Mouse (Mus musculus) intestine, embryonic 14.5 days (tissue): ENCODE data around the gene Dnah2. TPM values are rescaled to one million over a fixed set of nuclear protein-coding genes. Genes with fewer than 3 reads are reported as not detected.

Experiments
- ATAC-seq: fragments of 200-750 bp; cut with Nextera tagmentation; replicated peaks from 2 replicates; pipeline ENCODE4 v1.8.0; 2017; ENCODE audit warnings: low read depth, moderate number of reproducible peaks, moderate TSS enrichment, moderate library complexity; ENCODE audit not compliant: low FRiP score, low TSS enrichment
- DNase-seq: peaks from one replicate; pipeline ENCODE4 v3.0.0-alpha.2; 2018; ENCODE audit warnings: low spot score
- H3K27ac ChIP-seq: fragments of 300-500 bp; sonication (generic); 2 replicates; pipeline ENCODE4 v1.5.1; 2014; ENCODE audit warnings: low read depth, mild to moderate bottlenecking, control low read depth
- H3K27me3 ChIP-seq: fragments of 300-500 bp; sonication (generic); replicated peaks from 2 replicates; pipeline ENCODE4 v1.6.1; 2014; ENCODE audit warnings: low read length, control low read depth; ENCODE audit not compliant: control insufficient read depth, insufficient read depth
- H3K36me3 ChIP-seq: fragments of 300-500 bp; sonication (generic); 2 replicates; pipeline ENCODE4 v1.6.1; 2014; ENCODE audit warnings: low read length, control low read depth; ENCODE audit not compliant: control insufficient read depth, insufficient read depth
- H3K4me1 ChIP-seq: fragments of 300-500 bp; sonication (generic); replicated peaks from 2 replicates; pipeline ENCODE4 v1.6.1; 2014; ENCODE audit warnings: low read length, control low read depth, mixed read lengths; ENCODE audit not compliant: control insufficient read depth, insufficient read depth
- H3K4me2 ChIP-seq: fragments of 300-500 bp; sonication (generic); 2 replicates; pipeline ENCODE4 v1.6.1; 2014; ENCODE audit warnings: low read length
- H3K4me3 ChIP-seq: fragments of 300-500 bp; sonication (generic); 2 replicates; pipeline ENCODE4 v1.5.1; 2014; ENCODE audit warnings: low read depth, low read length, control low read depth, mixed read lengths
- H3K9ac ChIP-seq: fragments of 300-500 bp; sonication (generic); 2 replicates; pipeline ENCODE4 v1.6.1; 2014; ENCODE audit warnings: mild to moderate bottlenecking, low read length
- H3K9me3 ChIP-seq: fragments of 300-500 bp; sonication (generic); 2 replicates; pipeline ENCODE4 v1.6.1; 2016; ENCODE audit warnings: low read length, control low read depth; ENCODE audit not compliant: control insufficient read depth
- WGBS: fragments of 180-500 bp; shearing (Covaris S2); extraction: QIAGEN DNeasy Blood & Tissue Kit; methylation state at CpG from one replicate; pipeline ENCODE4 v1.1.7; 2014; 5-methylcytosine and 5-hydroxymethylcytosine counted together
- polyA plus RNA-seq: library from polyadenylated mRNA; unstranded; fragments of >200 nt; fragmentation: Nextera tagmentation; extraction: Ambion mirVana; gene quantifications from 2 replicates; pipeline ENCODE4 v1.2.1, GENCODE M21; 2014

Gene Dnah2
- polyA plus RNA-seq, 1 experiment from 2014 or later, result 1.9 TPM

DNA sequence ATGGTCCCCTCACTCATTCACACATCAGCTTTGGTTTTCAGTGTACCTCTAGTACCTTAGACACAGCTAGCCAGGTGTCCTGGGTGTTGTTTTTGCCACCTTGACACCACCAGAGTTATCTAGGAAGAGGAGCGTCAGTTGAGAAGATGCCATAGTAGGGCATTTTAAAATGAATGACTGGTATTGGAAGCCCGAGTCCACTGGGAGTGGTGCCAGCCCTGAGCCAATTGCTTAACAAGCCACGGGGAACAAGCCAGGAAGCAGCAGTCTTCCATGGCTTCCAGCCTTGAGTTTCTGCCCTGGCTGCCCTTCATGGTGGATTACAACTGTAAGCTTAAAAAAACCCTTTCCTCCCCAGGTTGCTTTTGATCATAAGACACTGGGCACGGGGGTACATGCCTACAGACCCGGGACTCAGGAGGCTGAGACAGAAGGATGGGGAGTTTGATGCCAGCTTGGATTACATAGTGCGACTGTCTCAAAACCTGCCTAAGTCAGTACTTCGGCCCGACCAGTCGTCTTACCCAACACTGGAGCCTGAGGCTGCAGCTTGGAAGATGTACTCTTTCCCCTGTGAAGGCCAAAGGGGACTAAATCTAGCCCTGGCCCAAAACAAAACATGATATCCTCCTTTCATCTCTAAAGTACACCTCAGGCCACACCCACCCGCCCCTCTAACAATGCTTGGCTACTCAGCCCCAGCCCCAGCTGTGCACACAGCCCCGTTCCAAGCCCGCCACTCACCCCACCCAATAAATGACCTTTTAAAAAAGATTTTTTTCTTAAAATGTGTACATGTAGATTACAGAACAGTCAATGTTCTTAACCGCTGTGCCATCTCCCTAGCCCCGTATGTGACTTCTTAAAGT, 159.1 kb downstream of the Dnah2 start:
- no peak for DNase-seq
- H3K27me3 ChIP-seq, result no peaks in the 10 kb centered on the region

GRCm38 (mm10) chr11:69388680-69389079, 160.2 kb downstream of the Dnah2 start:
- DNase-seq (no peak), ATAC-seq (no peak)
- H3K4me3 ChIP-seq, result no peak overlapping the region
- H3K4me2 ChIP-seq, result no peak overlapping the region
- H3K9me3 ChIP-seq, result no peaks in the 10 kb centered on the region
- no peak overlapping the region for H3K9ac ChIP-seq
- 0 out of 2 replicates have a peak, but pooled peaks cover 3% of the 10 kb centered on the region for H3K4me1 ChIP-seq
- WGBS, result 98% methylated on average over 4 of the region's 4 CpGs
- no peaks in the 10 kb centered on the region for H3K36me3 ChIP-seq
- no peaks in the 10 kb centered on the region for H3K27me3 ChIP-seq
- H3K27ac ChIP-seq, result no peak overlapping the region

More for the DNA sequence above, 159.1 kb downstream of the Dnah2 start:
- Histone ChIP-seq H3K9me3 (no peaks in the 10 kb centered on the region), H3K4me2 (no peak overlapping the region), H3K9ac (no peak overlapping the region), H3K4me3 (no peak overlapping the region), H3K36me3 (no peaks in the 10 kb centered on the region), H3K4me1 (0 out of 2 replicates have a peak, but pooled peaks cover 6% of the 10 kb centered on the region), H3K27ac (no peak overlapping the region)
- WGBS, result 71% methylated on average over 14 of the region's 14 CpGs
- ATAC-seq, result peak; percentile 7; the same call in 1 of the 2 replicates

GRCm38 (mm10) chr11:69386758-69387157, 162.2 kb downstream of the Dnah2 start:
- H3K27ac ChIP-seq, result no peak overlapping the region
- no peak overlapping the region for H3K4me3 ChIP-seq
- ATAC-seq, result no peak
- H3K4me2 ChIP-seq, result no peak overlapping the region
- DNase-seq, result no peak
- no peaks in the 10 kb centered on the region for H3K36me3 ChIP-seq
- H3K27me3 ChIP-seq, result no peaks in the 10 kb centered on the region
- H3K9me3 ChIP-seq, result no peaks in the 10 kb centered on the region
- WGBS, result 74% methylated on average over 7 of the region's 7 CpGs
- H3K9ac ChIP-seq, result no peak overlapping the region
- H3K4me1 ChIP-seq, result 0 out of 2 replicates have a peak, but pooled peaks cover 3% of the 10 kb centered on the region

- 72% methylated on average over 6 of the region's 6 CpGs for WGBS
- Histone ChIP-seq H3K27ac (no peak overlapping the region), H3K9ac (no peak overlapping the region), H3K4me2 (no peak overlapping the region), H3K4me3 (no peak overlapping the region), H3K9me3 (no peaks in the 10 kb centered on the region), H3K4me1 (0 out of 2 replicates have a peak, but pooled peaks cover under 1% of the 10 kb centered on the region), H3K36me3 (no peaks in the 10 kb centered on the region), H3K27me3 (no peaks in the 10 kb centered on the region)
- ATAC-seq (no peak), DNase-seq (no peak)
Observed at GRCm38 (mm10) chr11:69384979-69385378, 163.9 kb downstream of the Dnah2 start.

DNA sequence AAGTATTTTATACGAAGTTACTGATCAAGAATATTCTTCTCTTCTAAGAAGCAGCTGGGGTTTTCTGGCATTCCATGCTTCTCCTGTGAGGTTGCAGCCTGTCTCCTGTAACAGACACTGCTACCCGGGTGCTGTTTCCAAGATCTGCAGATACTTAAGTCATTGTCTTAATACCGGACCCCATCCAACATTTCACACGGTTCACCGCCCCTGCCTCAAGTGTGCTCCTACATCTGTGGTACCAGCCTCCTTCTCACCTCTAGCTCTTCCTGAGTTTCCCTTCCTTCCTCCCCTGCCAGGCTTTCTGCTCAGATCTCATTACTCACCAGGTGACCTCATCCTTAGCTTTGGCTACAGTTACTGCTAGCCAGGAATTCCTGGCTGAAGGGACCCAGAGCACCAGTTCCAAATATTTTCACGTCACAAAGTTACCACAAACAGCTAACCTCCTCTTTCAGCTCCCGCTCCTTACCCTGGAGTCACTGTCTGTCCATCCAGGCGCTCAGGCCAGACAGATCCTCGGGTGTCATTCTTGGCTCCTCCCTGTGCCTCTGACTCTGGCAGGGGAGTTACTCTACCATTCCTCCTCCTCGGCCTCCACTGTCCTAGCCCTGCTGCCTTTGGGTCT, 166.3 kb downstream of the Dnah2 start:
- H3K9me3 ChIP-seq, result no peaks in the 10 kb centered on the region
- no peaks in the 10 kb centered on the region for H3K4me1 ChIP-seq
- no peaks in the 10 kb centered on the region for H3K36me3 ChIP-seq
- H3K9ac ChIP-seq, result no peak overlapping the region
- no peak overlapping the region for H3K4me2 ChIP-seq
- 66% methylated on average over 10 of the region's 10 CpGs for WGBS
- no peaks in the 10 kb centered on the region for H3K27me3 ChIP-seq
- DNase-seq (no peak), ATAC-seq (no peak)
- no peak overlapping the region for H3K27ac ChIP-seq
- no peak overlapping the region for H3K4me3 ChIP-seq

DNA sequence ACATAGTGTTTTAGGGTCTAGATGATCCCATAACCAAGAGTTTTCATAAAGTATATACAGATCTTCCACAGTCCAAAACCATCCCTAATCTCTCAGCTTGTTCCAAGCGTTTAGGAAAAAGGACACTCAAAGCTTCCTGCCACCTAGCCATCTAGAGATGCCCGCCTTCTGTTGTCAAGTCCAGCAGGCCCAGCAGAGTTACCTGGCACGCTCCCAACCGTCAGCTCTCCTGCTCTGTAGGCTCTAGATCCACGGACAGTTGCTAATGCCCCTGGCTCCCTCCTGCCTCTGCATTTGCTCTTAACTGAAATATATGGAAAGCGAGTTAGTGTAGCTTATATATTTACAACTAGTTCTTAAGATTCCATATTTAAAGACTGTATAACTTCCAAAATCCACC, 167.6 kb downstream of the Dnah2 start:
- DNase-seq, result no peak
- no peak overlapping the region for H3K9ac ChIP-seq
- H3K9me3 ChIP-seq, result no peaks in the 10 kb centered on the region
- 76% methylated on average over 6 of the region's 6 CpGs for WGBS
- H3K4me2 ChIP-seq, result no peak overlapping the region
- no peaks in the 10 kb centered on the region for H3K27me3 ChIP-seq
- no peaks in the 10 kb centered on the region for H3K4me1 ChIP-seq
- H3K36me3 ChIP-seq, result 0 out of 2 replicates have a peak, but pooled peaks cover 9% of the 10 kb centered on the region
- H3K27ac ChIP-seq, result no peak overlapping the region
- ATAC-seq, result no peak
- H3K4me3 ChIP-seq, result no peak overlapping the region

GRCm38 (mm10) chr11:69379600-69379999, 169.3 kb downstream of the Dnah2 start:
- Histone ChIP-seq H3K4me1 (no peaks in the 10 kb centered on the region), H3K4me3 (no peak overlapping the region), H3K9ac (no peak overlapping the region), H3K9me3 (no peaks in the 10 kb centered on the region), H3K27me3 (no peaks in the 10 kb centered on the region), H3K36me3 (0 out of 2 replicates have a peak, but pooled peaks cover 17% of the 10 kb centered on the region), H3K4me2 (no peak overlapping the region), H3K27ac (no peak overlapping the region)
- no peak for DNase-seq
- WGBS, result 86% methylated on average over 3 of the region's 3 CpGs
- ATAC-seq, result no peak

DNA sequence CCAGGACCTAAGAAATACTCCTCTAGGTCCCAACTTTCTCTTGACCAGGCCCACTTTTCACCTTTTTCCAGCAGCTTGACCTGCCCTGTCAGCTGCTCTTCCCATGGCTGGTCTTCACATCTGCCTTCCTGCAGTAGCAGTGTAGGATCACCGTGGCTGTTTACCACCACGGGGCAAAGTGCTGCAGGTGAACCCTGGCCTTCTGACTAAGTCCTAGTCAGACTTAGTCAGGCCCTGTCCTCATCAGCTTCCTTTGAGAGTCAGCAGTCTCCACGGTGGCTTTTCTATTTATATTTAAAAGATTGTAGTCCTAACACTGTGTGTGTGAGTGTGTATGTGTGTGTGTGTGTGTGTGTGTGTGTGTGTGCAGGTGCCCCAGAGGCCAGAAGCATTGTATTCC, 171.1 kb downstream of the Dnah2 start:
- no peaks in the 10 kb centered on the region for H3K27me3 ChIP-seq
- peaks cover under 1% of the 10 kb centered on the region; the same call in 1 of the 2 replicates for H3K4me1 ChIP-seq
- peaks cover 28% of the 10 kb centered on the region for H3K36me3 ChIP-seq
- no peak overlapping the region for H3K9ac ChIP-seq
- ATAC-seq (no peak), DNase-seq (no peak)
- no peak overlapping the region for H3K4me2 ChIP-seq
- H3K27ac ChIP-seq, result no peak overlapping the region
- no peaks in the 10 kb centered on the region for H3K9me3 ChIP-seq
- WGBS, result 65% methylated on average over 3 of the region's 3 CpGs
- H3K4me3 ChIP-seq, result no peak overlapping the region
